Mouse (Mus musculus): ENCODE measurements around the gene Apaf1. TPM values are rescaled to one million over a fixed set of nuclear protein-coding genes. Genes with fewer than 3 reads are reported as not detected.
A peak's percentile ranks its signal among the peaks of the same experiment; 100 is the strongest.

Gene Apaf1
- total and polyA plus RNA-seq, 3 experiments: 16.0 to 27.3 (median 22.1) TPM

- in situ Hi-C loops (cut with MboI; ENCODE audit: low pct_ligation_motif_present, low pct_unique_long_range_greater_than_20kb, low sequenced_read_pairs): no loop called here
Observed at GRCm38 (mm10) chr10:91062355-91062754, 20.2 kb downstream of the Apaf1 start.

GRCm38 (mm10) chr10:91060742-91061141, 21.8 kb downstream of the Apaf1 start:
- H3K4me3 ChIP-seq (replicated peaks in 1 of 3; ENCODE audit: low read depth in 2 of 3, low read length in 2 of 3, poor library complexity in 1 of 3): no peak overlapping the region
- no peaks in the 10 kb centered on the region for H3K79me2 ChIP-seq (replicated peaks; ENCODE audit: control insufficient read depth, extremely low read depth, insufficient read depth, poor library complexity, severe bottlenecking)
- H3K4me1 ChIP-seq (ENCODE audit: control insufficient read depth in 1 of 2, insufficient read depth in 2 of 2): no peaks in the 10 kb centered on the region
- H3K4me2 ChIP-seq (ENCODE audit: insufficient read depth, low read depth, poor library complexity, severe bottlenecking): no peak overlapping the region
- no peaks in the 10 kb centered on the region for H3K27me3 ChIP-seq (replicated peaks)
- no peak overlapping the region for H3K9ac ChIP-seq (ENCODE audit: insufficient read depth, low read depth)
- peaks cover 44 to 75% of the 10 kb centered on the region in 2 experiments for H3K36me3 ChIP-seq (replicated peaks in 1 of 2; ENCODE audit: control insufficient read depth in 1 of 2, insufficient read depth in 1 of 2, low read length in 1 of 2)
- in situ Hi-C loops (cut with MboI; ENCODE audit: low pct_ligation_motif_present, low pct_unique_long_range_greater_than_20kb, low sequenced_read_pairs) (no loop called here), dilution Hi-C loops (cut with MboI; ENCODE audit: extremely low pct_ligation_motif_present, extremely low pct_unique_long_range_greater_than_20kb, low sequenced_read_pairs) (no loop called here)
- no peak overlapping the region for H3K27ac ChIP-seq (ENCODE audit: insufficient read depth, low read depth)
- no peaks in the 10 kb centered on the region for H3K9me3 ChIP-seq (replicated peaks; ENCODE audit: low read length)
- DNase-seq (ENCODE audit: extremely low read depth): peak; percentile 48
- TF ChIP-seq RAD21 (IDR thresholded peaks at IDR 0.05; ENCODE audit: low read depth, low read length): peak; percentile 60
- TF ChIP-seq JUN (IDR thresholded peaks at IDR 0.05; ENCODE audit: insufficient read depth, low read depth, low read length): no peak
- TF ChIP-seq ZNF384 (IDR thresholded peaks at IDR 0.05; ENCODE audit: low read depth, low read length): no peak
- TF ChIP-seq RCOR1 (conservative IDR thresholded peaks at IDR 0.05; ENCODE audit: low read depth, low read length): no peak
- TF ChIP-seq BHLHE40 (IDR thresholded peaks at IDR 0.05; ENCODE audit: low read depth, low read length): no peak
- peak in 1 of 2 experiments; percentile 67; a peak in 2 of 4 replicates for TF ChIP-seq CTCF (conservative IDR thresholded peaks at IDR 0.05 in 1 of 2, IDR thresholded peaks at IDR 0.05 in 1 of 2; ENCODE audit: low read depth in 2 of 2, low read length in 2 of 2)
- TF ChIP-seq UBTF (IDR thresholded peaks at IDR 0.05; ENCODE audit: low read depth, low read length): no peak
- no peak for TF ChIP-seq MXI1 (IDR thresholded peaks at IDR 0.05; ENCODE audit: low read depth, low read length)
- TF ChIP-seq TBP (conservative IDR thresholded peaks at IDR 0.05; ENCODE audit: low read depth, low read length): no peak
- TF ChIP-seq MAX (IDR thresholded peaks at IDR 0.05; ENCODE audit: low read length): no peak
- TF ChIP-seq KAT2A (IDR thresholded peaks at IDR 0.05; ENCODE audit: insufficient replicate concordance, low read length): no peak
- no peak for TF ChIP-seq NELFE (IDR thresholded peaks at IDR 0.05; ENCODE audit: low read depth, low read length)
- peak; percentile 54 for TF ChIP-seq SMC3 (IDR thresholded peaks at IDR 0.05; ENCODE audit: low read depth, low read length)
- no peak for TF ChIP-seq ELF1 (IDR thresholded peaks at IDR 0.05; ENCODE audit: low read depth, low read length)
- no peak for TF ChIP-seq HCFC1 (IDR thresholded peaks at IDR 0.05; ENCODE audit: low read depth, low read length)
- TF ChIP-seq CHD1 (IDR thresholded peaks at IDR 0.05; ENCODE audit: low read depth, low read length): no peak
- no peak for TF ChIP-seq ZC3H11A (IDR thresholded peaks at IDR 0.05; ENCODE audit: low read depth, low read length)
- no peak for TF ChIP-seq MEF2A (IDR thresholded peaks at IDR 0.05; ENCODE audit: borderline replicate concordance, low read depth, low read length)

More at GRCm38 (mm10) chr10:91062355-91062754, 20.2 kb downstream of the Apaf1 start:
- TF ChIP-seq RCOR1 (conservative IDR thresholded peaks at IDR 0.05; ENCODE audit: low read depth, low read length): no peak
- no peak for TF ChIP-seq BHLHE40 (IDR thresholded peaks at IDR 0.05; ENCODE audit: low read depth, low read length)
- TF ChIP-seq SMC3 (IDR thresholded peaks at IDR 0.05; ENCODE audit: low read depth, low read length): no peak
- TF ChIP-seq TBP (conservative IDR thresholded peaks at IDR 0.05; ENCODE audit: low read depth, low read length): no peak
- no peak for TF ChIP-seq CHD2 (IDR thresholded peaks at IDR 0.05; ENCODE audit: low read length)
- TF ChIP-seq POLR2A (IDR thresholded peaks at IDR 0.05; ENCODE audit: low read depth, low read length): no peak
- no peak for TF ChIP-seq UBTF (IDR thresholded peaks at IDR 0.05; ENCODE audit: low read depth, low read length)
- TF ChIP-seq ZC3H11A (IDR thresholded peaks at IDR 0.05; ENCODE audit: low read depth, low read length): no peak
- no peak for TF ChIP-seq ZNF384 (IDR thresholded peaks at IDR 0.05; ENCODE audit: low read depth, low read length)
- no peak for TF ChIP-seq JUND (conservative IDR thresholded peaks at IDR 0.05; ENCODE audit: low read depth, low read length)
- no peak for TF ChIP-seq E2F4 (IDR thresholded peaks at IDR 0.05; ENCODE audit: insufficient replicate concordance, low read depth, low read length)
- dilution Hi-C loops (cut with MboI; ENCODE audit: extremely low pct_ligation_motif_present, extremely low pct_unique_long_range_greater_than_20kb, low sequenced_read_pairs): no loop called here
- Histone ChIP-seq H3K4me1 (ENCODE audit: control insufficient read depth in 1 of 2, insufficient read depth in 2 of 2) (no peaks in the 10 kb centered on the region), H3K4me3 (replicated peaks in 1 of 3; ENCODE audit: low read depth in 2 of 3, low read length in 2 of 3, poor library complexity in 1 of 3) (no peak overlapping the region), H3K9ac (ENCODE audit: insufficient read depth, low read depth) (no peak overlapping the region), H3K9me3 (replicated peaks; ENCODE audit: low read length) (peaks cover 6% of the 10 kb centered on the region), H3K4me2 (ENCODE audit: insufficient read depth, low read depth, poor library complexity, severe bottlenecking) (no peak overlapping the region), H3K27ac (ENCODE audit: insufficient read depth, low read depth) (no peak overlapping the region), H3K27me3 (replicated peaks) (no peaks in the 10 kb centered on the region), H3K79me2 (replicated peaks; ENCODE audit: control insufficient read depth, extremely low read depth, insufficient read depth, poor library complexity, severe bottlenecking) (no peaks in the 10 kb centered on the region; the same call in 1 of the 2 replicates), H3K36me3 (replicated peaks in 1 of 2; ENCODE audit: control insufficient read depth in 1 of 2, insufficient read depth in 1 of 2, low read length in 1 of 2) (peaks cover 51 to 83% of the 10 kb centered on the region in 2 experiments)
- no peak for DNase-seq (ENCODE audit: extremely low read depth)
